In the genomic region with DNA sequence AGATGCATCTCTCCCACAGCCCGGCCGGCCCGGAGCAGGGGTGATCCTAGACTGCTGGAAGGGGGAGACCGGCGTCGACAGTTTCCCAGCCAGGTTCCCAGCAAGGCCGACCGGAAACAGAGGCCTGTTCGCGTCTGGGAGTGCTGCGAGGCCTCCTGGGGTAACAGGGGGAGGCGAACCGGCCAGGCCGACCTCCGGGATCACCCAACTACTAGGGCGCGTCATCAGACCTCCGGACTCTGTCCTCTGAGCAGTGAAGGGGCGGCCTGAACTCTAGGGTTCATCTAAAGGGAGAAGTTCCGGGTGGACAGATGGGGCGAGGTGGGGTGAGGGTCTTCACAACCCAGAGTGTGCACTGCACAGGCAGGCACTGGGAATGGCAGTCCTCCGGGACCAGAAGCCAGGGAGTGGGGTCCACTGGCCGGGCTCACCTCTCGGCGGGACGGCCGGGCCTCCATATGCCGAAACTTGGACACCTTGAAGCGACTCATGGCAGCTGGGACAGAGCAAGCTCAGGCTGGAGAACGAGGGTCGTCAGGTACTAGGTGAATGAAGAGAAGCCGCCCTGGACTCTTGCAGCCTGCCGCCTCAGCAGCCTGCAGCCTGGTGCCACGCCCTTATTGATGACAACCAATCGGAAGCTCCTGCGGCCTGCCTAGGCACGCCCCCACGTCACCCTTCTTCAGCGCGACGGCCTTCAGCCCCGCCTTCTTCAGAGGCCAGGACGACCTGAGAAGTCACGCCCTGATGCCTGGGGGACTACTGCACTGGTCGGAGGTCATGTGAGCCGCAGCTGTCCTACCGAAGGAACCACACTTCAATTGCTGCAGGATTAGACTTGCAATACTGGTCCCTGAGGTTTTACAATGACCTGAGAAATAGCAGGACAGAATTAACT, we compare ENCODE assay signal across 8 mouse cellular contexts. TPM values are rescaled to one million over a fixed set of nuclear protein-coding genes. Genes with fewer than 3 reads are reported as not detected.
DNase-seq lines count a peak whose midpoint lies in the region; ATAC-seq and TF ChIP-seq lines count a peak whose summit lies in the region.

Gene Coro7 (minus strand): TSS at position 657 of the 898 bp plus-strand sequence.

- peaks cover 7% of the 10 kb centered on the region for H3K36me3 ChIP-seq in C2C12 (ENCODE audit: control insufficient read depth, insufficient read depth)
- peaks cover 18% of the 10 kb centered on the region for H3K36me3 ChIP-seq in erythroblast, embryonic 14.5 days (ENCODE audit: control insufficient read depth)
- H3K36me3 ChIP-seq in heart, embryonic 11.5 days (ENCODE audit: control insufficient read depth, insufficient read depth, low read length): peaks cover 4% of the 10 kb centered on the region; the same call in 1 of the 2 replicates
- peaks cover 21% of the 10 kb centered on the region; the same call in 1 of the 2 replicates for H3K36me3 ChIP-seq in kidney, embryonic 16.5 days (ENCODE audit: insufficient read depth, low read length)
- H3K36me3 ChIP-seq in liver, adult 2 months (ENCODE audit: control insufficient read depth, insufficient read depth, low read length): peaks cover 6% of the 10 kb centered on the region; the same call in 1 of the 2 replicates
- peaks cover 23% of the 10 kb centered on the region for H3K36me3 ChIP-seq in myocyte (ENCODE audit: control insufficient read depth, insufficient read depth)
- peaks cover 3% of the 10 kb centered on the region for H3K36me3 ChIP-seq in splenic B cell, adult 2 months (ENCODE audit: control insufficient read depth, insufficient read depth, low read length, poor library complexity, severe bottlenecking)

- H3ac ChIP-seq in C2C12 (ENCODE audit: control insufficient read depth, insufficient read length, low read depth) (peak within 1 kb of the TSS; percentile 64), myocyte (ENCODE audit: control insufficient read depth, insufficient read length) (peak within 1 kb of the TSS; percentile 44)

- peak; percentile 97 for DNase-seq in brain, embryonic 14.5 days (ENCODE audit: low read depth)
- DNase-seq in liver, adult 2 months (ENCODE audit: extremely low read depth, low read depth, low spot score): peak; percentile 90
- peak; percentile 97 for DNase-seq in splenic B cell, adult 2 months (ENCODE audit: low read depth, low spot score)

- TF ChIP-seq CTCF in C2C12 (IDR thresholded peaks at IDR 0.05; ENCODE audit: control insufficient read depth, insufficient read depth, insufficient read length): no peak
- no peak for TF ChIP-seq CTCF in brain, embryonic 14.5 days (IDR thresholded peaks at IDR 0.05; ENCODE audit: borderline replicate concordance, extremely low read depth, insufficient read depth, insufficient read length)
- TF ChIP-seq CTCF in liver, adult 2 months (IDR thresholded peaks at IDR 0.05; ENCODE audit: low read depth, low read length): no peak

- H3K79me2 ChIP-seq in C2C12 (ENCODE audit: control insufficient read depth, insufficient read depth): peaks cover 13% of the 10 kb centered on the region
- peaks cover 12% of the 10 kb centered on the region; the same call in 1 of the 2 replicates for H3K79me2 ChIP-seq in liver, adult 2 months (ENCODE audit: control insufficient read depth, insufficient read depth, low read length)
- H3K79me2 ChIP-seq in myocyte (ENCODE audit: control insufficient read depth, insufficient read depth): peaks cover 4% of the 10 kb centered on the region

- H3K9ac ChIP-seq in heart, embryonic 11.5 days (ENCODE audit: low read depth, low read length): peak within 1 kb of the TSS; percentile 69
- H3K9ac ChIP-seq in kidney, embryonic 16.5 days (replicated peaks; ENCODE audit: low read length): peak within 1 kb of the TSS; percentile 82
- peak within 1 kb of the TSS; percentile 73 for H3K9ac ChIP-seq in liver, adult 2 months (ENCODE audit: low read depth, low read length)

- ATAC-seq in heart, embryonic 11.5 days (replicated peaks; ENCODE audit: insufficient number of reproducible peaks, low FRiP score, low TSS enrichment): peak; percentile 92
- ATAC-seq in kidney, embryonic 16.5 days (ENCODE audit: low FRiP score, low TSS enrichment): peak; percentile 89

- H3K4me2 ChIP-seq in heart, embryonic 11.5 days: peak within 1 kb of the TSS; percentile 90
- peak within 1 kb of the TSS; percentile 93 for H3K4me2 ChIP-seq in kidney, embryonic 16.5 days (replicated peaks; ENCODE audit: low read depth, low read length)
- peak within 1 kb of the TSS; percentile 87 for H3K4me2 ChIP-seq in myocyte (ENCODE audit: low read depth)

- peaks cover 59% of the 10 kb centered on the region for H3K4me1 ChIP-seq in erythroblast, embryonic 14.5 days (ENCODE audit: control insufficient read depth)
- H3K4me1 ChIP-seq in heart, embryonic 11.5 days (ENCODE audit: control insufficient read depth, insufficient read depth, low read length): peaks cover 12% of the 10 kb centered on the region
- peaks cover 15% of the 10 kb centered on the region for H3K4me1 ChIP-seq in kidney, embryonic 16.5 days (ENCODE audit: insufficient read depth, low read length)
- H3K4me1 ChIP-seq in liver, adult 2 months (ENCODE audit: control insufficient read depth, insufficient read depth, low read length): peaks cover 6% of the 10 kb centered on the region; the same call in 1 of the 2 replicates

- peaks cover 4% of the 10 kb centered on the region for H3K79me3 ChIP-seq in C2C12 (ENCODE audit: low read depth)

- TF ChIP-seq POLR2A in brain, embryonic 14.5 days (IDR thresholded peaks at IDR 0.05; ENCODE audit: borderline replicate concordance, extremely low read depth, insufficient read depth, insufficient read length, poor library complexity, severe bottlenecking): peak; percentile 77; the same call in 1 of the 2 replicates
- peak; percentile 71; the same call in 1 of the 2 replicates for TF ChIP-seq POLR2A in liver, adult 2 months (IDR thresholded peaks at IDR 0.05; ENCODE audit: extremely low read depth, insufficient read depth, low read length)
- peak; percentile 80 for TF ChIP-seq POLR2A in myocyte (IDR thresholded peaks at IDR 0.05; ENCODE audit: insufficient read length, low read depth)

- under 1% methylated on average over 45 of the region's 47 CpGs for WGBS in heart, embryonic 11.5 days (ENCODE audit: insufficient replicate concordance)
- under 1% methylated on average over 47 of the region's 47 CpGs for WGBS in kidney, embryonic 16.5 days
- 2% methylated on average over 47 of the region's 47 CpGs for WGBS in liver, adult 2 months

- H3K4me3 ChIP-seq in C2C12 (ENCODE audit: insufficient read depth, poor library complexity, severe bottlenecking) (peak within 1 kb of the TSS; percentile 55), myocyte (peak within 1 kb of the TSS; percentile 58)
- H3K4me3 ChIP-seq in erythroblast, embryonic 14.5 days (replicated peaks): peak within 1 kb of the TSS; percentile 83
- peak within 1 kb of the TSS; percentile 62 for H3K4me3 ChIP-seq in heart, embryonic 11.5 days (ENCODE audit: low read depth, low read length)
- peak within 1 kb of the TSS; percentile 86 for H3K4me3 ChIP-seq in kidney, embryonic 16.5 days (ENCODE audit: low read length)
- peak within 1 kb of the TSS; percentile 79 for H3K4me3 ChIP-seq in liver, adult 2 months (ENCODE audit: insufficient read depth, low read depth, low read length)

- no peaks in the 10 kb centered on the region for H3K27me3 ChIP-seq in C2C12 (ENCODE audit: control insufficient read depth, insufficient read depth, insufficient read length)
- H3K27me3 ChIP-seq in erythroblast, embryonic 14.5 days (ENCODE audit: control insufficient read depth): no peaks in the 10 kb centered on the region
- H3K27me3 ChIP-seq in heart, embryonic 11.5 days (ENCODE audit: control insufficient read depth, insufficient read depth, low read length): no peaks in the 10 kb centered on the region
- H3K27me3 ChIP-seq in kidney, embryonic 16.5 days (ENCODE audit: insufficient read depth, low read length): no peaks in the 10 kb centered on the region
- H3K27me3 ChIP-seq in liver, adult 2 months (ENCODE audit: control insufficient read depth, insufficient read depth, low read length): no peaks in the 10 kb centered on the region
- no peaks in the 10 kb centered on the region for H3K27me3 ChIP-seq in myocyte (ENCODE audit: control insufficient read depth, insufficient read depth, insufficient read length)
- no peaks in the 10 kb centered on the region for H3K27me3 ChIP-seq in splenic B cell, adult 2 months (ENCODE audit: control insufficient read depth, insufficient read depth, low read length, poor library complexity, severe bottlenecking)

- H3K27ac ChIP-seq in heart, embryonic 11.5 days (ENCODE audit: low read depth, low read length): no peak within 1 kb of the TSS
- peak within 1 kb of the TSS; percentile 52 for H3K27ac ChIP-seq in kidney, embryonic 16.5 days (ENCODE audit: low read length)
- peak within 1 kb of the TSS; percentile 54 for H3K27ac ChIP-seq in liver, adult 2 months (replicated peaks; ENCODE audit: insufficient read depth, low read depth, low read length)

- no peaks in the 10 kb centered on the region for H3K9me3 ChIP-seq in erythroblast, embryonic 14.5 days (ENCODE audit: control insufficient read depth, low read length)
- no peaks in the 10 kb centered on the region for H3K9me3 ChIP-seq in heart, embryonic 11.5 days (replicated peaks; ENCODE audit: control insufficient read depth, low read length)
- no peaks in the 10 kb centered on the region for H3K9me3 ChIP-seq in kidney, embryonic 16.5 days (ENCODE audit: low read length)

TF ChIP-seq in C2C12, 6 proteins besides CTCF, POLR2A, EP300 and RAD21 (continues in another document):
- TF ChIP-seq FOSL1 (IDR thresholded peaks at IDR 0.05; ENCODE audit: insufficient read depth, low read length, poor library complexity, severe bottlenecking) (no peak), USF1 (IDR thresholded peaks at IDR 0.05; ENCODE audit: low read depth) (peak; percentile 85), MAX (IDR thresholded peaks at IDR 0.05) (peak; percentile 19), MYOG (IDR thresholded peaks at IDR 0.05; ENCODE audit: control insufficient read depth, extremely low read depth, insufficient read length) (no peak)

TF ChIP-seq in myocyte, 11 proteins besides CTCF, POLR2A, EP300 and RAD21 (continues in another document):
- TF ChIP-seq CEBPB (IDR thresholded peaks at IDR 0.05; ENCODE audit: insufficient read depth, poor library complexity, severe bottlenecking): no peak
- TF ChIP-seq MAX (IDR thresholded peaks at IDR 0.05; ENCODE audit: low read depth): no peak
- no peak for TF ChIP-seq SRF (IDR thresholded peaks at IDR 0.05; ENCODE audit: control insufficient read depth, insufficient read length, low read depth)
- TF ChIP-seq E2F4 (IDR thresholded peaks at IDR 0.05; ENCODE audit: insufficient read depth): no peak
- no peak for TF ChIP-seq REST (IDR thresholded peaks at IDR 0.05; ENCODE audit: insufficient read depth, insufficient read length)

RNA-seq across cellular contexts. Expression of gene Coro7, which starts in this region (rescaled TPM):
- 6.0 TPM for polyA plus RNA-seq in C2C12 (2012; fragmentation: generic; extraction: Trizol)
- polyA plus RNA-seq in brain, embryonic 14.5 days (2012; rRNA removed): 64.0 and 68.8 TPM in 2 replicates
- 1.1 and 3.2 TPM in 2 replicates for polyA plus RNA-seq in erythroblast, embryonic 14.5 days (2012)
- 12.1 and 12.4 TPM in 2 replicates for polyA plus RNA-seq in heart, embryonic 11.5 days (2014; fragmentation: Nextera tagmentation; extraction: Ambion mirVana)
- 21.4 and 24.0 TPM in 2 replicates for polyA plus RNA-seq in kidney, embryonic 16.5 days (2015; fragmentation: Nextera tagmentation; extraction: Ambion mirVana)
- 6.1 and 8.5 TPM in 2 replicates for total RNA-seq in liver, adult 2 months (2014; rRNA removed)
- 17.3 and 22.7 TPM in 2 replicates for polyA plus RNA-seq in liver, adult 2 months (2012; rRNA removed)
- 15.2 TPM for polyA plus RNA-seq in myocyte (2012; fragmentation: generic; extraction: Trizol)
